8 mouse cellular contexts compared by ENCODE assay signal in genomic region chr11:105311291-105311975, GRCm38 (mm10). TPM values are rescaled to one million over a fixed set of nuclear protein-coding genes. Genes with fewer than 3 reads are reported as not detected.
DNase-seq lines count a peak whose midpoint lies in the region; ATAC-seq lines count a peak whose summit lies in the region.

No protein-coding gene starts in this region.

- peak; percentile 91 for ATAC-seq in megakaryocyte progenitor cell, adult 5-6 weeks (replicated peaks; ENCODE audit: poor library complexity)
- no peak for ATAC-seq in cerebellum, adult (ENCODE audit: insufficient number of reproducible peaks, low FRiP score, low TSS enrichment)

- DNase-seq in embryo, embryonic 11 days = peak; percentile 31
- DNase-seq in embryo, embryonic 9.5 days (ENCODE audit: extremely low spot score) = no peak
- DNase-seq in adrenal gland, adult 8-10 months = peak; percentile 33
- DNase-seq in heart, adult 8-10 months (ENCODE audit: low spot score) = peak; percentile 63
- peak; percentile 66 to 81 for DNase-seq in kidney, postnatal 25 days
- no peak for DNase-seq in cerebellum, adult 9-11 months

RNA-seq across cellular contexts. Expression of gene Mrc2, which starts 19.0 kb away (rescaled TPM):
- 10 to 100 TPM; 15.4 to 31.1 (median 22.2) TPM for total RNA-seq in adrenal gland, adult 8-10 months (2022)
- 10 to 100 TPM in 3 of 4 experiments, 1 to 10 TPM in 1; 9.8 to 13.3 (median 13.0) TPM for total RNA-seq in heart, adult 8-10 months (2022)
- not detected in 2 replicates for total RNA-seq in megakaryocyte progenitor cell, adult 5-6 weeks (2015)
- 0.41 TPM in 1 of 2 replicates, not detected in the other for total RNA-seq in megakaryocyte progenitor cell, adult 5-6 weeks (2017)

Comparison
In these comparisons a context has a peak if more than half of its experiments do, and no peak if none do; other contexts are left out.
1. DNase-seq: peak in embryo, embryonic 11 days (single experiment), adrenal gland, adult 8-10 months (single experiment), heart, adult 8-10 months (single experiment) and kidney, postnatal 25 days (2 of 2); none in embryo, embryonic 9.5 days (single experiment) and cerebellum, adult 9-11 months (single experiment).
2. RNA of gene Mrc2, which starts 19.0 kb away (total RNA-seq): 15.4 to 31.1 TPM in adrenal gland, adult 8-10 months and 9.8 to 13.3 TPM in heart, adult 8-10 months; 0.41 TPM in megakaryocyte progenitor cell, adult 5-6 weeks; every median in the first group is over 4 times any median in the second.